Mouse (Mus musculus): ENCODE data around the gene Thg1l.

Thg1l gene

DNA sequence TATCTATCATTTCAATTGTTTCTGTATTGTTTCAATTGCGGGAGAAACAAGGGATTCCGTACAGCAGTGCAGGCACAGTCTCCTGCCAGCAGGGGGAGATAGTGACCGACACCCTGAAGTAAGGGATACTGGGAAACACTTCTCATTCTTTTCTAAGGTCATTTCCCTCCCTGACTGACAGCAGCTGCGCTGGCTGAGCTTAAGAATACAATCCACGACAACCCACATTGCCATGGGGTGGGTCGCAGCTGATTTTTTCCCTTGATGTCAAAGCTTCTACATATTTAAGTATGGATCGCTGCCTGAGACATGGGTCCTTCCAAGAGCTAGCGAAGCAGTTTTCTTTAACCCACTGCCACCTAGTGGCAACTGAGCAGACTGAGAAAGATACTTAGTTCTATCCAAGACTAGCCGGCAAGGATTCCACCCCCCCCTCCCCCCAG is 28.6 kb downstream of the Thg1l start:
- DNase-seq = peak; percentile 71 to 75

GRCm38 (mm10) chr11:45925436-45925835 is 29.9 kb downstream of the Thg1l start:
- DNase-seq = no peak

GRCm38 (mm10) chr11:45921480-45921898 is 33.8 kb downstream of the Thg1l start:
- no peak for DNase-seq

DNA sequence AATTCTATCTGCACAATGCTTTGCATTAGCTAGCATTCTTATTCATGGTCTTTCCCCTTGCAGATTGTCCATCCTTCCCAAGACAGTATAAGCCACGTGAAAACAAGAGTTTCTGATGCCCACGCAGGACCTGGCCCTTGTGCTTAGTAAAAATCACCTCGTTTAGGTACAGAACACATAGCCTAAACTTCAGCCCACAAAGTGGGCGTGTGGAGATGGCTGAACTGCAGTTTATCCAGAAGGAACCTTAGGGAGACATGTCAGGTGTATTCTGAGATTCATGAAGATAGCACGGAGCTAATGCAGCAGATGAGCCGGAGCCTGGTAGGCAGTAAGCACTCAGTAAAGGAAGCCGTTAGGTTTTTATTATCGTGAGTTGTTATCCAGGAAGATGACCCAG is 34.3 kb downstream of the Thg1l start:
- DNase-seq = no peak

GRCm38 (mm10) chr11:45918836-45919235 is 36.5 kb downstream of the Thg1l start:
- no peak for DNase-seq

DNA sequence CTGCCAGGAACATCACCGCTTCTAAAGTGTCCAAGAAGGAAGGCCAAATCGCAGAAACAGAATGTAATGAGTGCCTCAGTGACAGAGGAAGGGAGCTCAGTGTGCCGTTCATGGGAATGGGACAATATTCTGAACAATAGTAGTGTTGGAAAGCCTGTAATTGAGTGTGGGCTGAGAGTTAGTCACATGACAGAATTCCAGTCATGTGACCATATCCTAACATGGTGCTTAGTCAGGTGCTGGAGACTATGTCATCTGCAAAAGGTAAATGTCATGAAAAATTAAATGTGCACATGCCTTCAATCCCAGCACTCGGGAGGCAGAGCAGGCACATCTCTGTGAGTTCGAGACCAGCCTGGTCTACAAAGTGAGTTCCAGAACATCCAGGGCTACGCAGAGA is 37.3 kb downstream of the Thg1l start:
- no peak for DNase-seq

DNA sequence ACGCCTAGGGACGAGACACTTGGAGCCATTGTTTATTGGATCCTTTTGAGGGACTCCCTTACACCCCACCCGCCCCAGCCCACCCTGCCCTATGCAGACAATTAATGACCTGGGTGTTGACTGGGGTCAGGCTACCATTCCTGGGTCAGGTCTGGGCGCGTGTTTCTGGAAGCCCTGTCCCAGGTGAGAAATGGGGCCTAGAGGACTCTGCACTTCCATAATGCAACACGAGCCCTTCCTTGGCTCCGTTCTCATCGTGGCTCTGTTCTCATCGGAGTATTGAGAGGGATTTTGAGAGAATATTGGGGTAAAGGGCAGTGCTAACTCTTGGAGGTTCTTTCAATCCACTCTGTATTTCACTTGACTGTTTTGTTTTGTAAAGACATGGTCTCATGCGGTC is 39.1 kb downstream of the Thg1l start:
- DNase-seq = no peak

DNA sequence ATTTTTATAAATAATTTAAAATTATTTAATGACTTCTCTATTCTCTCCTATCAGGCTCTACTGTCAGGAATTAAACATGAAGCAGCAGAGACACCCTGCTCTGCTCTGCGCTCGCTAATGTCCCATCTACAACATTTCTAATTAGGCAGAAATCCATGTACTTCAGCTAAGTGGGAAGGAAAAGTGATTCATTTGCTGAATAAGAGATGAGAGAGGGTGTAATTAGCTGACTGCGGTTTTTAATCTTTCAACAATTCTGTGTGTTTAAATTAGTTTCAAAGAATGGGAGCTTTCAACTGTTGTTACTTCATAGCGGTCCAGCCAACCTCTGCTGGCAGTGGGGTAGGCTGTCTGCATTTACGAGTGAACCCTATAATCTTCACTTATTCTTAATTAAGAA is 44.6 kb downstream of the Thg1l start:
- DNase-seq = no peak

DNA sequence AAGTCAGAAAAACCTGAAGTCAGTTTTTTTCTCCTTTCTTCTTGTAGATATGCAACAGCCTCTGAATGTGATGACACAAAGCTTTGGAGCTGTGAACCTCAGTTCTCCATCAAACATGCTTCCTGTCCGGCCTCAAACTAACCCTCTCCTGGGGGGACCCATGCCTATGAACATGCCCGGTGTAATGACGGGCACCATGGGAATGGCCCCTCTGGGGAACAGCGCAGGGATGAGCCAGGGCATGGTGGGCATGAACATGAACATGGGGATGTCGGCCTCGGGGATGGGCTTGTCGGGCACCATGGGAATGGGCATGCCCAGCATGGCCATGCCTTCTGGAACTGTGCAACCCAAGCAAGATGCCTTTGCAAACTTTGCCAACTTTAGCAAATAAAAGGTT is 46.4 kb downstream of the Thg1l start:
- DNase-seq = no peak

DNA sequence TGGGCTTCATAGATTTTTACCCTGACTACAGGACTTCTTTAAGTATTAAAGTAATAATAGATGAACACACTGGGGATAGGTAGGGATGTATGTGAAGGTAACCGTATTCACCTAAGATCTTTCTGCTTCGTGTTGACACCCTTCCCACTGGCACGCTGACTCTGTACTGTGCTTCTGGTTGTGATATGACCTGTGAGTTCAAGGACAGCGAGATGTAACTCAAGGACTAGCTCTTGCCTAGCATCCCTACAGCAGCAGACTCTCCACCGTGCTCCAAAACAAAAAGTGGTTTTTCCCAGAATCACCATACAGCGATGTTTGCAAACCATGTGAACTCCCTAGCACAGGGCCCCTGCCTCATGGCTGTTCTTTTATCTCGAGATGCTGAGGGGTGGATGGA is 47.2 kb downstream of the Thg1l start:
- no peak for DNase-seq

- no peak for DNase-seq
Observed at GRCm38 (mm10) chr11:45907301-45907700, 48.0 kb downstream of the Thg1l start.

- no peak for DNase-seq
Observed at GRCm38 (mm10) chr11:45906109-45906786, 49.0 kb downstream of the Thg1l start.

DNA sequence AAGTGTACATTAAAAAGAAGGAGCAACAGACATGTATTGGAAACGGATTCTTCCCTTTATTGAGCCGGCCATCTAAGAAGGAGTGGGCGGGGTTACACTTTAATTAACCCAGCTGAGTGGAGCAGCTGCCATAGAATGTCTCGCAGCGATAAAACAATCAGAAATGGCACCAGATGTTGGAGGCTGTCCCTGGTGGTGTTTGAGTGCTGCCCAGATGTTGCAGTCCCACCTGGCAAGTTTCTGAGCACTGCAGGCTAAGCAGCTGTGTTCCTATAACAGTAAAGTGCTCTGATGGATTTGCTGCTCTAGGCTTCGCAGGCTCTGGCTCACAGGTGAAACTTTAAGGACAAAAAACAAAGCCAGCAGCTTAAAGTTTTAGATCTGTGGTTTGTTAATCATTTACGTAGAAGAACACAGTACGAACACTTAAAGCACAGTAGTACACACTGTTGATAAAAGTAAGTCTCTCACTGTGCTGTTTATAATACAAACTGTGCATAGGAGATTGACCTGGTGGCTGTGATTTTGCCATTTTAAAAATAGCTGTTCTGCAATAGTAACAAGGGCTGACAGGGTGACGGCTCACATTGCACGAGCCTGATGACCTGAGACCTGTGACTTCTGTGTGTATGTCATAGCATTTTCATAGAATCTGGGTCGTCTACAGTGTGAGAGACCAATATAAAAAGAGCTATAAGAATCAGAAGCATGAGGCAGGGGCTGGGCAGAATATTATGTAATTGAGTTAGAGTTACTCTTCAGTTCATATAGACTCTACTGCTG is 54.9 kb downstream of the Thg1l start:
- DNase-seq = no peak

DNA sequence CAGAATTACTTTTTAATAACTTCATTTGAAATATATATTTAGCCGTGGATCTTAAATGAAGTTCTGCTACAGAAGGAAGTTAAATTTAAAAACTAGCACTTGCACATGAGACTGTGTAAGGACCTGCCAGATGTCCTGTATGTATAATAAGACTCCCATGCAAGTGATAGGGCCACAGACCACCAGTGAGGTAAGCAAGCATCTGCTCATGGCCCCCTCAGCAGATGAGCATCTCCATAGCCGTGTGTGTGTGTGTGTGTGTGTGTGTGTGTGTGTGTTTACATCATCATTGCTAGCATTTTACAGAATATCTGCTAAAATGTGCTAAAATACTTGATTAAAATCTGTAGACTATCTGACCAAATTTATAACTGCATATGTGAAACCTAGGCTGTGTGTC is 57.9 kb downstream of the Thg1l start:
- no peak for DNase-seq
